Mouse (Mus musculus): ENCODE data around the gene Ube2n.

GRCm38 (mm10) chr10:95539841-95540240 lies 24.9 kb downstream of the Ube2n start:
- TF ChIP-seq POLR2A (IDR thresholded peaks at IDR 0.05; ENCODE audit: insufficient read length, low read depth) (no peak), E2F4 (IDR thresholded peaks at IDR 0.05; ENCODE audit: insufficient read depth) (no peak), MAX (IDR thresholded peaks at IDR 0.05; ENCODE audit: low read depth) (no peak), MYOD1 (IDR thresholded peaks at IDR 0.05; ENCODE audit: control insufficient read depth in 1 of 3, insufficient read length in 2 of 3, low read depth in 2 of 3) (no peak)

Measured in myocyte (in vitro differentiated cells).